Mouse (Mus musculus) hindbrain, embryonic 14.5 days (tissue): ENCODE results near the gene Myo1d. TPM values are rescaled to one million over a fixed set of nuclear protein-coding genes. Genes with fewer than 3 reads are reported as not detected.
A peak's percentile ranks its signal among the peaks of the same experiment; 100 is the strongest.

Source experiments
- ATAC-seq: fragments of 200-750 bp; cut with Nextera tagmentation; 2 replicates; pipeline ENCODE4 v1.8.0; 2017; ENCODE audit warnings: moderate number of reproducible peaks, mild to moderate bottlenecking, moderate TSS enrichment, moderate library complexity; ENCODE audit not compliant: low FRiP score
- DNase-seq: peaks from one replicate; pipeline ENCODE4 v3.0.0-alpha.2; 2015; ENCODE audit warnings: low spot score
- H3K27ac ChIP-seq: fragments of 300-500 bp; sonication (generic); 2 replicates; pipeline ENCODE4 v1.5.1; 2014; ENCODE audit warnings: mild to moderate bottlenecking, moderate library complexity
- H3K27me3 ChIP-seq: fragments of 300-500 bp; sonication (generic); 2 replicates; pipeline ENCODE4 v1.6.1; 2014; ENCODE audit warnings: mild to moderate bottlenecking, low read length, mixed read lengths; ENCODE audit not compliant: control insufficient read depth, insufficient read depth
- H3K36me3 ChIP-seq: fragments of 300-500 bp; sonication (generic); replicated peaks from 2 replicates; pipeline ENCODE4 v1.6.1; 2014; ENCODE audit not compliant: control insufficient read depth, insufficient read depth
- H3K4me1 ChIP-seq: fragments of 300-500 bp; sonication (generic); replicated peaks from 2 replicates; pipeline ENCODE4 v1.6.1; 2014; ENCODE audit warnings: antibody characterized with exemption, low read length, mixed read lengths; ENCODE audit not compliant: control insufficient read depth, insufficient read depth
- H3K4me2 ChIP-seq: fragments of 300-500 bp; sonication (generic); replicated peaks from 2 replicates; pipeline ENCODE4 v1.6.1; 2014; ENCODE audit warnings: mild to moderate bottlenecking, moderate library complexity
- H3K4me3 ChIP-seq: fragments of 300-500 bp; sonication (generic); replicated peaks from 2 replicates; pipeline ENCODE4 v1.5.1; 2014; ENCODE audit warnings: mild to moderate bottlenecking, low read length
- H3K9ac ChIP-seq: fragments of 300-500 bp; sonication (generic); 2 replicates; pipeline ENCODE4 v1.6.1; 2014
- H3K9me3 ChIP-seq: fragments of 300-500 bp; sonication (generic); 2 replicates; pipeline ENCODE4 v1.6.1; 2016; ENCODE audit warnings: low read length; ENCODE audit not compliant: control insufficient read depth
- WGBS: fragments of 180-500 bp; shearing (Covaris S2); extraction: QIAGEN DNeasy Blood & Tissue Kit; methylation state at CpG from one replicate; pipeline ENCODE4 v1.1.7; 2014; 5-methylcytosine and 5-hydroxymethylcytosine counted together
- polyA plus RNA-seq: library from polyadenylated mRNA; unstranded; fragments of >200 nt; fragmentation: Nextera tagmentation; extraction: Ambion mirVana; gene quantifications from 2 replicates; pipeline ENCODE4 v1.2.1, GENCODE M21; 2014

The Myo1d gene
- polyA plus RNA-seq, 1 experiment from 2014 or later: 2.9 TPM

GRCm38 (mm10) chr11:80529149-80529548, 250.7 kb downstream of the Myo1d start:
- ATAC-seq: no peak
- H3K4me1 ChIP-seq: no peaks in the 10 kb centered on the region
- no peak overlapping the region for H3K27ac ChIP-seq
- H3K36me3 ChIP-seq: no peaks in the 10 kb centered on the region
- H3K4me2 ChIP-seq: no peak overlapping the region
- no peak overlapping the region for H3K4me3 ChIP-seq
- no peak for DNase-seq
- H3K27me3 ChIP-seq: no peaks in the 10 kb centered on the region
- WGBS: 87% methylated on average over 8 of the region's 8 CpGs
- H3K9ac ChIP-seq: no peak overlapping the region
- H3K9me3 ChIP-seq: no peaks in the 10 kb centered on the region

DNA sequence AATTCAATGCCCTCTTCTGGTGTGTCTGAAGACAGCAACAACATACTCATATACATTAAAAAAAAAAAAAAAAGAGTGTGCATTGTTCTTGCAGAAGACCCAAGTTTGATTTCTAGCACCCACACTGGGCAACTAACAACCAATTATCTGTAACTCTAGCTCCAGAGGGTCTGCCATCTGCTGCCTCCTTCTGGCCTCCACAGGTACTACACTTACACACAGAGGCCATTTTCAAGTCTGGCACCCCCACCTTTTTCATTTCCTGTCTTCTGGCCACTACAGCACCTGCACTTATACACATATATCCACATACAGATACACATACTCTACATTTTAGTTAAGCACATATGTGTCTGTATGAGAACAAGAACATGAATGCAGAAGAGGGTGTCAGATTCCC, 252.1 kb downstream of the Myo1d start:
- H3K4me3 ChIP-seq: no peak overlapping the region
- H3K36me3 ChIP-seq: no peaks in the 10 kb centered on the region
- ATAC-seq (no peak), DNase-seq (no peak)
- H3K27me3 ChIP-seq: no peaks in the 10 kb centered on the region
- H3K9ac ChIP-seq: no peak overlapping the region
- no peaks in the 10 kb centered on the region for H3K9me3 ChIP-seq
- H3K4me2 ChIP-seq: no peak overlapping the region
- H3K4me1 ChIP-seq: no peaks in the 10 kb centered on the region
- no peak overlapping the region for H3K27ac ChIP-seq

DNA sequence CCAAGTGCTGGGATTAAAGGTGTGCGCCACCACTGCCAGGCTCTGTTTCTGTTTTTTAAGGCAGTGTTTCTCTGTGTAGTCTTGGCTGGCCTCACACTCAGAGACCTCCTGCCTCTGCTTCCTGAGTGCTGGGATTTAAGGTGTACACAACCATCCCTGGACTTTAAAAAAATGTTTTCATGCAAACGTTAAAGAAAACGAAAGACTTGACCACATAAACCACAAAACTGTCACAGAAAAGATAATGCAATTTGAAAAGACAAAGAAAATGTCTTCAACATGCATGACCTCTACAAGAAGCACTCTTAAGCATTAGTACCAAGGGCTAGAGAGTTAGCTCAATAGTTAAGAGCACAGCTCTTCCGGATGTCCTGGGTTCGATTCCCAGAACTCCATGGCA, 255.6 kb downstream of the Myo1d start:
- DNase-seq: no peak
- WGBS: 94% methylated on average over 5 of the region's 5 CpGs
- H3K4me3 ChIP-seq: no peak overlapping the region

GRCm38 (mm10) chr11:80523410-80523809, 256.4 kb downstream of the Myo1d start:
- WGBS: 55% methylated on average over 4 of the region's 4 CpGs
- H3K9me3 ChIP-seq: no peaks in the 10 kb centered on the region
- ATAC-seq (no peak), DNase-seq (no peak)
- H3K36me3 ChIP-seq: no peaks in the 10 kb centered on the region
- no peak overlapping the region for H3K4me2 ChIP-seq
- H3K4me1 ChIP-seq: peaks cover 16% of the 10 kb centered on the region
- H3K4me3 ChIP-seq: no peak overlapping the region
- H3K9ac ChIP-seq: no peak overlapping the region
- H3K27ac ChIP-seq: no peak overlapping the region
- no peaks in the 10 kb centered on the region; the same call in 1 of the 2 replicates for H3K27me3 ChIP-seq

More for the DNA sequence above, 255.6 kb downstream of the Myo1d start:
- H3K9me3 ChIP-seq: no peaks in the 10 kb centered on the region
- H3K27me3 ChIP-seq: no peaks in the 10 kb centered on the region; the same call in 1 of the 2 replicates
- no peak overlapping the region for H3K4me2 ChIP-seq
- H3K4me1 ChIP-seq: peaks cover 8% of the 10 kb centered on the region
- H3K27ac ChIP-seq: no peak overlapping the region
- no peak for ATAC-seq
- H3K9ac ChIP-seq: no peak overlapping the region
- no peaks in the 10 kb centered on the region for H3K36me3 ChIP-seq

GRCm38 (mm10) chr11:80522852-80523251, 257.0 kb downstream of the Myo1d start:
- H3K4me3 ChIP-seq: no peak overlapping the region
- DNase-seq (no peak), ATAC-seq (no peak)
- no peaks in the 10 kb centered on the region for H3K9me3 ChIP-seq
- no peak overlapping the region for H3K4me2 ChIP-seq
- H3K27ac ChIP-seq: no peak overlapping the region
- H3K4me1 ChIP-seq: peaks cover 22% of the 10 kb centered on the region
- H3K36me3 ChIP-seq: no peaks in the 10 kb centered on the region
- H3K27me3 ChIP-seq: no peaks in the 10 kb centered on the region; the same call in 1 of the 2 replicates
- 55% methylated on average over 2 of the region's 2 CpGs for WGBS
- H3K9ac ChIP-seq: no peak overlapping the region

GRCm38 (mm10) chr11:80521148-80521547, 258.7 kb downstream of the Myo1d start:
- no peak overlapping the region for H3K9ac ChIP-seq
- H3K27me3 ChIP-seq: no peaks in the 10 kb centered on the region; the same call in 1 of the 2 replicates
- no peaks in the 10 kb centered on the region for H3K36me3 ChIP-seq
- no peak overlapping the region for H3K4me3 ChIP-seq
- peaks cover 31% of the 10 kb centered on the region for H3K4me1 ChIP-seq
- DNase-seq: no peak
- H3K27ac ChIP-seq: no peak overlapping the region
- ATAC-seq: no peak
- WGBS: 77% methylated on average over 2 of the region's 2 CpGs
- no peak overlapping the region for H3K4me2 ChIP-seq
- H3K9me3 ChIP-seq: no peaks in the 10 kb centered on the region

- Histone ChIP-seq H3K9me3 (no peaks in the 10 kb centered on the region), H3K27me3 (no peaks in the 10 kb centered on the region; the same call in 1 of the 2 replicates), H3K4me1 (peaks cover 46% of the 10 kb centered on the region), H3K27ac (peak overlapping the region; percentile 96), H3K4me2 (peak overlapping the region; percentile 17; the same call in 1 of the 2 replicates), H3K9ac (peak overlapping the region; percentile 41; the same call in 1 of the 2 replicates), H3K36me3 (no peaks in the 10 kb centered on the region), H3K4me3 (no peak overlapping the region)
- 13% methylated on average over 9 of the region's 9 CpGs for WGBS
- peak; percentile 96 for ATAC-seq
- peak; percentile 84 for DNase-seq
Measured at GRCm38 (mm10) chr11:80518421-80519367, 261.1 kb downstream of the Myo1d start.

GRCm38 (mm10) chr11:80515895-80516294, 263.9 kb downstream of the Myo1d start:
- Histone ChIP-seq H3K36me3 (no peaks in the 10 kb centered on the region), H3K27me3 (no peaks in the 10 kb centered on the region), H3K4me1 (peaks cover 46% of the 10 kb centered on the region), H3K4me2 (no peak overlapping the region), H3K4me3 (no peak overlapping the region), H3K9ac (0 out of 2 replicates have a peak overlapping the region, but pooled peaks have one; percentile 1), H3K27ac (no peak overlapping the region), H3K9me3 (no peaks in the 10 kb centered on the region)
- ATAC-seq (no peak), DNase-seq (no peak)
- 80% methylated on average over 8 of the region's 8 CpGs for WGBS

DNA sequence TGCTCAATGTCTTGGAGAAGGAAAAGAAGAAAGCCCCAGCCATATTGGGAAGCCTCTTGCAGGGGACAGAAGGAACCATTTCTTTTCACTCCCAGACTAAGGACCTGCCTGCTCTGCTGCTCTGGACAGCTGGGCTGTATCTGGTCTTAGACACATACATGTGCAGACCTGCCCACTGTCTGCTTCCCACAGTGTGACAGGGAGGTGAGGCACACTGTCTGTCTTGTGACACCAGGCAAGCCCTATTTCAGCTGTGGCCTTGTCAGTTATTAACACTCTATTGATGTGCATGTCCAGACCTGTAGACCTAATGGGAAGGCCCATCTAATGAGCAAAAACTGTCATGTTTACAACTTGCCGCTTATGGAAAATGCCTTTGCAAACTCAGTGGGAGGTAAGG, 264.5 kb downstream of the Myo1d start:
- H3K9ac ChIP-seq: 0 out of 2 replicates have a peak overlapping the region, but pooled peaks have one; percentile 1
- DNase-seq (no peak), ATAC-seq (no peak)
- peaks cover 46% of the 10 kb centered on the region for H3K4me1 ChIP-seq
- 47% methylated on average over 1 of the region's 1 CpGs for WGBS
- no peak overlapping the region for H3K4me3 ChIP-seq
- H3K27ac ChIP-seq: no peak overlapping the region
- H3K36me3 ChIP-seq: no peaks in the 10 kb centered on the region
- no peaks in the 10 kb centered on the region for H3K9me3 ChIP-seq
- H3K4me2 ChIP-seq: no peak overlapping the region
- no peaks in the 10 kb centered on the region for H3K27me3 ChIP-seq
